In genomic region chr19:3839686-3840085, GRCm38 (mm10) we compare ENCODE assay signal across 17 mouse cellular contexts. TPM values are rescaled to one million over a fixed set of nuclear protein-coding genes. Genes with fewer than 3 reads are reported as not detected.
A peak's percentile ranks its signal among the peaks of the same experiment; 100 is the strongest.
DNase-seq lines count a peak whose midpoint lies in the region; ATAC-seq and TF ChIP-seq lines count a peak whose summit lies in the region.
"Had no signal": no experiment of that assay in that cellular context is flagged by ENCODE, and none has a peak within 500 bp of the region (broad histone marks: within the 10 kb centered on the region; RNA-seq: fewer than 3 reads in every experiment).

No protein-coding gene starts in this region.

- H3K27me3 ChIP-seq in limb, embryonic 15.5 days: no peaks in the 10 kb centered on the region
- H3K27me3 ChIP-seq in limb, embryonic 10.5 days (ENCODE audit: low read depth, poor library complexity, severe bottlenecking): no peaks in the 10 kb centered on the region
- H3K27me3 ChIP-seq in E14TG2a.4 (ENCODE audit: insufficient read depth, low read length): no peaks in the 10 kb centered on the region
- no peaks in the 10 kb centered on the region for H3K27me3 ChIP-seq in myocyte (ENCODE audit: control insufficient read depth, insufficient read depth, insufficient read length)
- H3K27me3 ChIP-seq: liver, embryonic 15.5 days; midbrain, embryonic 12.5 days had no signal

- no peaks in the 10 kb centered on the region for H3K79me2 ChIP-seq in myocyte (ENCODE audit: control insufficient read depth, insufficient read depth)

- no peak overlapping the region for H3K9ac ChIP-seq in limb, embryonic 15.5 days
- H3K9ac ChIP-seq: limb, embryonic 12.5 days; liver, embryonic 15.5 days; midbrain, embryonic 12.5 days had no signal

- no peak overlapping the region for H3K4me3 ChIP-seq in limb, embryonic 15.5 days
- H3K4me3 ChIP-seq in limb, embryonic 10.5 days: no peak overlapping the region
- H3K4me3 ChIP-seq in E14TG2a.4 (replicated peaks; ENCODE audit: low read length) (peak overlapping the region; percentile 49; the same call in 1 of the 2 replicates), myocyte (no peak overlapping the region)
- H3K4me3 ChIP-seq in layer of hippocampus, adult 2 months: no peak overlapping the region
- H3K4me3 ChIP-seq: gastrocnemius, adult 2 months; heart, embryonic 10.5 days; hindbrain, embryonic 10.5 days; limb, embryonic 12.5 days; liver, embryonic 15.5 days; midbrain, embryonic 12.5 days had no signal

- intact Hi-C loops in left cerebral cortex, postnatal 10 days (cut with DNase I): no loop called here

- H3K27ac ChIP-seq in limb, embryonic 15.5 days: peak overlapping the region; percentile 22; the same call in 1 of the 2 replicates
- H3K27ac ChIP-seq in limb, embryonic 10.5 days: no peak overlapping the region
- H3K27ac ChIP-seq in layer of hippocampus, adult 2 months: no peak overlapping the region
- H3K27ac ChIP-seq: gastrocnemius, adult 2 months; heart, embryonic 10.5 days; hindbrain, embryonic 10.5 days; hindbrain, postnatal 0 days; limb, embryonic 12.5 days; liver, embryonic 15.5 days; midbrain, embryonic 12.5 days had no signal

- no peak overlapping the region for H3K4me2 ChIP-seq in limb, embryonic 15.5 days
- H3K4me2 ChIP-seq in myocyte (ENCODE audit: low read depth): peak overlapping the region; percentile 65
- H3K4me2 ChIP-seq: limb, embryonic 12.5 days; liver, embryonic 15.5 days; midbrain, embryonic 12.5 days had no signal

- H3K36me3 ChIP-seq in limb, embryonic 15.5 days: no peaks in the 10 kb centered on the region
- no peaks in the 10 kb centered on the region for H3K36me3 ChIP-seq in limb, embryonic 10.5 days
- H3K36me3 ChIP-seq in E14TG2a.4 (ENCODE audit: insufficient read depth, low read length): 0 out of 2 replicates have a peak, but pooled peaks cover 4% of the 10 kb centered on the region
- H3K36me3 ChIP-seq in myocyte (ENCODE audit: control insufficient read depth, insufficient read depth): no peaks in the 10 kb centered on the region
- H3K36me3 ChIP-seq: heart, embryonic 10.5 days; hindbrain, embryonic 10.5 days; limb, embryonic 12.5 days; liver, embryonic 15.5 days; midbrain, embryonic 12.5 days had no signal

- ATAC-seq in limb, embryonic 15.5 days (ENCODE audit: insufficient number of reproducible peaks, low FRiP score, low TSS enrichment, low read depth): no peak
- ATAC-seq: hindbrain, postnatal 0 days had no signal

- no peak for TF ChIP-seq CTCF in E14TG2a.4 (conservative IDR thresholded peaks at IDR 0.05; ENCODE audit: low read length)
- TF ChIP-seq CTCF in layer of hippocampus, adult 2 months (conservative IDR thresholded peaks at IDR 0.05): no peak

- TF ChIP-seq POLR2A in myocyte (IDR thresholded peaks at IDR 0.05; ENCODE audit: insufficient read length, low read depth): no peak

- H3ac ChIP-seq in myocyte (ENCODE audit: control insufficient read depth, insufficient read length): no peak overlapping the region

- DNase-seq in limb, embryonic 10.5 days (ENCODE audit: low spot score): no peak
- peak; percentile 47 for DNase-seq in 3134 (ENCODE audit: extremely low read depth, insufficient read length, low spot score)
- DNase-seq in layer of hippocampus, adult 2 months (ENCODE audit: low spot score in 2 of 2): no peak
- no peak for DNase-seq in left cerebral cortex, postnatal 10 days (ENCODE audit: extremely low spot score in 1 of 2, low spot score in 2 of 2)
- DNase-seq: cerebellum, adult 8-10 months; gastrocnemius, adult 2 months; kidney, adult 2 months; kidney, postnatal 14 days had no signal

- WGBS in limb, embryonic 15.5 days: 24% methylated on average over 2 of the region's 2 CpGs
- 71% methylated on average over 2 of the region's 2 CpGs for WGBS in limb, embryonic 10.5 days

- peaks cover 5% of the 10 kb centered on the region; the same call in 1 of the 2 replicates for H3K4me1 ChIP-seq in limb, embryonic 15.5 days
- H3K4me1 ChIP-seq in limb, embryonic 10.5 days: no peaks in the 10 kb centered on the region
- H3K4me1 ChIP-seq in E14TG2a.4 (replicated peaks; ENCODE audit: low read depth, low read length): peaks cover 69% of the 10 kb centered on the region
- H3K4me1 ChIP-seq: limb, embryonic 12.5 days; midbrain, embryonic 12.5 days had no signal

- no peaks in the 10 kb centered on the region; the same call in 1 of the 2 replicates for H3K9me3 ChIP-seq in limb, embryonic 15.5 days
- H3K9me3 ChIP-seq in limb, embryonic 10.5 days (replicated peaks): no peaks in the 10 kb centered on the region
- H3K9me3 ChIP-seq in E14TG2a.4 (ENCODE audit: low read length): no peaks in the 10 kb centered on the region
- H3K9me3 ChIP-seq: heart, embryonic 10.5 days; hindbrain, embryonic 10.5 days; limb, embryonic 12.5 days; liver, embryonic 15.5 days; midbrain, embryonic 12.5 days had no signal

TF ChIP-seq in myocyte, 11 proteins besides CTCF, POLR2A, EP300 and RAD21:
- TF ChIP-seq TCF12 (IDR thresholded peaks at IDR 0.05; ENCODE audit: insufficient read depth, poor library complexity, severe bottlenecking) (peak; percentile 80), USF1 (IDR thresholded peaks at IDR 0.05; ENCODE audit: low read depth) (no peak), E2F4 (IDR thresholded peaks at IDR 0.05; ENCODE audit: insufficient read depth) (no peak), SRF (IDR thresholded peaks at IDR 0.05; ENCODE audit: control insufficient read depth, insufficient read length, low read depth) (no peak), MYOD1 (IDR thresholded peaks at IDR 0.05; ENCODE audit: control insufficient read depth in 1 of 3, insufficient read length in 2 of 3, low read depth in 2 of 3) (peak; percentile 80 to 93 (median 90)), POLR2AphosphoS2 (IDR thresholded peaks at IDR 0.05; ENCODE audit: insufficient read length, low read depth) (no peak), REST (IDR thresholded peaks at IDR 0.05; ENCODE audit: insufficient read depth, insufficient read length) (no peak), MYOG (IDR thresholded peaks at IDR 0.05; ENCODE audit: control insufficient read depth in 1 of 3, insufficient read depth in 1 of 3, insufficient read length in 2 of 3, low read depth in 2 of 3) (no peak), TCF3 (IDR thresholded peaks at IDR 0.05; ENCODE audit: insufficient read length, low read depth) (no peak), MAX (IDR thresholded peaks at IDR 0.05; ENCODE audit: low read depth) (no peak), CEBPB (IDR thresholded peaks at IDR 0.05; ENCODE audit: insufficient read depth, poor library complexity, severe bottlenecking) (peak; percentile 98)

RNA-seq across cellular contexts. Expression of gene Chka, which starts 11.9 kb away (rescaled TPM):
- polyA plus RNA-seq in limb, embryonic 15.5 days (2015; fragmentation: Nextera tagmentation; extraction: Ambion mirVana): 32.3 and 32.7 TPM in 2 replicates
- polyA plus RNA-seq in limb, embryonic 10.5 days (2016; fragmentation: Nextera tagmentation; extraction: Ambion mirVana): 48.5 and 50.0 TPM in 2 replicates
- 35.5 TPM for polyA plus RNA-seq in myocyte (2012; fragmentation: generic; extraction: Trizol)
- total RNA-seq in layer of hippocampus, adult 2 months (2021): 100 to 1,000 TPM in 1 of 2 experiments, 10 to 100 TPM in 1; 87.2 to 109 TPM
- total RNA-seq in left cerebral cortex, postnatal 10 days (2021): 10 to 100 TPM; 77.3 to 93.0 TPM
